Mouse (Mus musculus) G1E-ER4 (cell line): ENCODE measurements around the gene Gm11595. TPM values are rescaled to one million over a fixed set of nuclear protein-coding genes. Genes with fewer than 3 reads are reported as not detected.
"Not testable (repeated sequence)": the region's sequence is repeated elsewhere in the genome, so short reads cannot be mapped to it uniquely, and the experiment has no call there.

Experiments
- GATA1 ChIP-seq: IDR thresholded peaks from one replicate; pipeline ENCODE4 v1.8.0; 2012; ENCODE audit warnings: low read length, inconsistent platforms
- polyA plus RNA-seq: library from polyadenylated mRNA; stranded (reverse); fragments of >175 nt; gene quantifications from 2 replicates; pipeline ENCODE4 v1.2.3, GENCODE M21; 2012

Gm11595 gene
- polyA plus RNA-seq = not detected in 2 replicates

GRCm38 (mm10) chr11:99772813-99773212, at the start of gene Gm11595:
Gene Gm11595, minus strand, starts transcription at chr11:99772913.
- TF ChIP-seq GATA1 = not testable (repeated sequence)

GRCm38 (mm10) chr11:99815566-99815965, 42.9 kb upstream of the Gm11595 start, which contains the start of gene Gm11564:
Gene Gm11564, minus strand, starts transcription at chr11:99815666.
- TF ChIP-seq GATA1 = not testable (repeated sequence)

GRCm38 (mm10) chr11:99809792-99810191, 37.1 kb upstream of the Gm11595 start, which contains the start of gene Krtap4-13:
Gene Krtap4-13, minus strand, starts transcription at chr11:99809892.
- TF ChIP-seq GATA1 = not testable (repeated sequence)

DNA sequence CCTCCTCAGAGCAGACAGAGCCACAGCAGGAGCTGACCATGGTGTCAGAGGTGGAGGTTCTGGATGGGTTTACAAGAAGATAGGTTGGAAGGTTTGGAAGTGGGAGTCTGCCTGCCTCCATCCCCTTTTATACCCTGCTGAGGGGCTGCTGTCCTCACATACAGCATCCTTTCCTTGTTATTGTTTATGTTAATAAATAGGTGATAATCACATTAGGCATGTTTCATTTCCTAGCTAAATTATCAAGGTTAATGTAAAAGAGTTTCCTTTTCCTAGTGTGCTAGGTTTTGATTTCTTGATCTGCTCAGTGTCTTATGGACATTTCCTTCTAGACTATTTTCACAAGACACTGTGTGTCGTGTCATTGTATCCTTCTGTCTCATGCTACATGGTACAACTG, 31.6 kb upstream of the Gm11595 start, which contains the start of gene Gm11554:
Gm11554 (minus strand) TSS at position 101 of the 400 bp plus-strand sequence.
- TF ChIP-seq GATA1 = not testable (repeated sequence)

GRCm38 (mm10) chr11:99798832-99799231, 26.1 kb upstream of the Gm11595 start, which contains the start of gene Gm11569:
Gene Gm11569, minus strand, starts transcription at chr11:99798932.
- TF ChIP-seq GATA1 = not testable (repeated sequence)

DNA sequence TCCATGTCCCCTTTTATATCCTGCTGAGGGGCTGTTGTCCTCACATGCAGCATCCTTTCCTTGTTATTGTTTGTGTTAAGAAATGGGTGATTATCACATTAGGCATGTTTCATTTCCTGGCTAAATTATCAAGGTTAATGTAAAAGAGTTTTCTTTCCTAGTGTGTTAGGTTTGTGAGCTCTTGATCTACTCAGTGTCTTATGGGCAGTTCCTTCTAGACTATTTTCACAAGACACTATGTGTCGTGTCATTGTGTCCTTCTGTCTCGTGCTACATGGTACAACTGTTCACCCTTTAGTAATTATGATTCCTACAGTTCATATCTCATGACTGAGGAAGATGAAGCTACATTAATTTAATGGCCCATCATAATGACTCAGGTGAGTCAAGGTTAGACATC, 20.7 kb upstream of the Gm11595 start, which contains the start of gene Gm11596:
Gm11596 (minus strand) TSS at position 101 of the 400 bp plus-strand sequence.
- no peak for TF ChIP-seq GATA1

DNA sequence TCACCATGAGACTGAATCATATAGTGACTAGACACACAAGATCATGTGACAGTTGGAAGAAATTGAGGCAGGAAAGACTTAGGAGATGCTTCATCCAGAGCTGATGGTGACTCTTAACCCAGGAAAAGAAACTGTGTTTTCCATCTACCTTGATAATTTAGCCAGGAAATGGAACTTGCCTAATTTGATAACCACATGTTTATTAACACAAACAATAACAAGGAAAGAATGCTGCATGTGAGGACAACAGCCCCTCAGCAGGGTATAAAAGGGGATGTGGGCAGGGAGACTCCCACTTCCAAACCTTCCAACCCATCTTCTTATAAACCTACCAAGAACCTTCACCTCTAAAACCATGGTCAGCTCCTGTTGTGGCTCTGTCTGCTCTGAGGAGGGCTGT, 12.2 kb upstream of the Gm11595 start, which contains the start of gene Krtap4-9:
Krtap4-9 (plus strand) TSS at position 301 of the 400 bp plus-strand sequence.
- TF ChIP-seq GATA1 = not testable (repeated sequence)

DNA sequence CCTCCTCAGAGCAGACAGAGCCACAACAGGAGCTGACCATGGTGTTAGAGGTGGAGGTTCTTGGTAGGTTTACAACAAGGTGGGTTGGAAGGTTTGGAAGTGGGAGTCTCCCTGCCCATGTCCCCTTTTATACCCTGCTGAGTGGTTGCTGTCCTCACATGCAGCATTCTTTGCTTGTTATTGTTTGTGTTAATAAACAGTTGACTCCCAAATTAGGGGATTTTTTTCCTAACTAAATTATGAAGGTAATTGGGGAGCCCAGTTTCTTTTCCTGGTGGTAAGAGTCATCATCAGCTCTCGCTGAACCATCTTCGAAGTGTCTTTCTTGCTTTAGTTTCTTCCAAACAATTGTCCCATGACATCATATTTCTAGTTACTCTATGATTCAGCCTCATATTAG, 7.9 kb upstream of the Gm11595 start, which contains the start of gene Krtap4-8:
Krtap4-8 (minus strand) TSS at position 101 of the 400 bp plus-strand sequence.
- TF ChIP-seq GATA1 = no peak

DNA sequence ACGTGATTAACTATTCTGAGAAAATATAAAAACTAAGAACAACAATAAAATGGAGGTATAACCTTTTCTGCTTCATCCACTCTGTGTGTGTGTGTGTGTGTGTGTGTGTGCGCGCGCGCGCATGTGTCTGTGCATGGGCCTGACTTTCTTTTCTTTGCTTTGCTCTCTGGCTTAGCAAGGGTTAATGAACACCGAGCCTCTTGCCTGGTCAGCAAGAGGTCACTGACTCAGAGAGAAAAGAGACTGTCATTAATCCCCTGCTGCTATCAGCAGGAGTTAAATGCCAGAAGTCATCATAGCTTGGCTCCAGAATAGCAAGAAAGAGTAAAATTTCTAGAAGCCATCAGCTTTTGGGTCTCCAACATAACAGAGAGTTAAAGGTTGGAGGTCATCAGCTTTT, 5.7 kb upstream of the Gm11595 start:
- TF ChIP-seq GATA1 = no peak

GRCm38 (mm10) chr11:99768410-99768809, 4.3 kb downstream of the Gm11595 start:
- no peak for TF ChIP-seq GATA1

GRCm38 (mm10) chr11:99758877-99759276, 13.8 kb downstream of the Gm11595 start:
- no peak for TF ChIP-seq GATA1

- no peak for TF ChIP-seq GATA1
Measured at GRCm38 (mm10) chr11:99743985-99744384, 28.7 kb downstream of the Gm11595 start.

DNA sequence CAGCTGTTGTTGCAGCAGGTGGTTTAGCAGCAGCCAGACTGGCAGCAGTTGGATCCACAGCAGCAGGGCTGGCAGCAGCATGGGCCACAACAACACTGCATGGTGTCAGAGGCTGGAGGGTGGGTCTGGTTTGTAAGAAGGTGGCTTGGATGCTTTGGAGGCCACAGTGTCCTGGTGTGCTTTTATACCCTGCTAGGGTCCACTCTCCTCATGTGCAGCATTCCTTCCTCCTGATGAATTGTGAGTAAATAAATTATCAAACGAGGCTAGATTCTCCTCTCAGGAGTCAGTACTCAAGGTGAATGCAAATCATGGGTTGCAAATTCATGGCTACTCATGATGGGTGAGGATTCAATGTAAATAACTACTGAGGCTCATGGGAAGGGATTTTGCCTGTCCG, 38.5 kb downstream of the Gm11595 start, which contains the start of gene Gm14180:
Gm14180 (minus strand) TSS at position 101 of the 400 bp plus-strand sequence.
- TF ChIP-seq GATA1 = no peak

- no peak for TF ChIP-seq GATA1
Measured at GRCm38 (mm10) chr11:99724061-99724460, 48.7 kb downstream of the Gm11595 start.

Other genes starting within 250 kb of the Gm11595 start
- gene Krt40, start 229.8 kb downstream of the Gm11595 start, polyA plus RNA-seq = not detected in 2 replicates
- gene Krtap3-3, start 222.0 kb downstream of the Gm11595 start, polyA plus RNA-seq = not detected in 2 replicates
- gene Krtap3-2, start 216.1 kb downstream of the Gm11595 start, polyA plus RNA-seq = not detected in 2 replicates
- not detected in 2 replicates for gene Gm11939, start 213.4 kb downstream of the Gm11595 start, polyA plus RNA-seq
- gene Krtap3-1, start 206.3 kb downstream of the Gm11595 start, polyA plus RNA-seq = not detected in 2 replicates
- gene Krtap1-5, start 191.9 kb downstream of the Gm11595 start, polyA plus RNA-seq = not detected in 2 replicates
- gene Krtap1-4, start 189.3 kb downstream of the Gm11595 start, polyA plus RNA-seq = not detected in 2 replicates
- not detected in 2 replicates for gene Krtap1-3, start 181.6 kb downstream of the Gm11595 start, polyA plus RNA-seq
- not detected in 2 replicates for gene Krtap9-3, start 174.8 kb downstream of the Gm11595 start, polyA plus RNA-seq
- gene Gm11938, start 169.6 kb downstream of the Gm11595 start, polyA plus RNA-seq = not detected in 2 replicates
- not detected in 2 replicates for gene Gm11937, start 162.7 kb downstream of the Gm11595 start, polyA plus RNA-seq
- gene Krtap2-4, start 158.1 kb downstream of the Gm11595 start, polyA plus RNA-seq = not detected in 2 replicates
- gene Gm11562, start 152.5 kb downstream of the Gm11595 start, polyA plus RNA-seq = not detected in 2 replicates
- not detected in 2 replicates for gene Krtap4-1, start 144.7 kb downstream of the Gm11595 start, polyA plus RNA-seq
- not detected in 2 replicates for gene Krtap4-2, start 137.8 kb downstream of the Gm11595 start, polyA plus RNA-seq
- gene Krtap4-7, start 128.8 kb downstream of the Gm11595 start, polyA plus RNA-seq = not detected in 2 replicates
- not detected in 2 replicates for gene Gm11555, start 122.7 kb downstream of the Gm11595 start, polyA plus RNA-seq
- not detected in 2 replicates for gene Gm11563, start 114.0 kb downstream of the Gm11595 start, polyA plus RNA-seq
- gene Krtap4-6, start 107.0 kb downstream of the Gm11595 start, polyA plus RNA-seq = not detected in 2 replicates
- gene Gm14190, start 82.2 kb downstream of the Gm11595 start, polyA plus RNA-seq = not detected in 2 replicates
- gene Gm14180, start 38.6 kb downstream of the Gm11595 start, polyA plus RNA-seq = not detected in 2 replicates
- gene Krtap4-8, start 7.8 kb upstream of the Gm11595 start, polyA plus RNA-seq = not detected in 2 replicates
- gene Krtap4-9, start 12.3 kb upstream of the Gm11595 start, polyA plus RNA-seq = not detected in 2 replicates
- gene Gm11596, start 20.6 kb upstream of the Gm11595 start, polyA plus RNA-seq = not detected in 2 replicates
- not detected in 2 replicates for gene Gm11569, start 26.0 kb upstream of the Gm11595 start, polyA plus RNA-seq
- gene Gm11554, start 31.5 kb upstream of the Gm11595 start, polyA plus RNA-seq = not detected in 2 replicates
- gene Krtap4-13, start 37.0 kb upstream of the Gm11595 start, polyA plus RNA-seq = not detected in 2 replicates
- gene Gm11564, start 42.8 kb upstream of the Gm11595 start, polyA plus RNA-seq = not detected in 2 replicates
- gene 2300003K06Rik, start 65.2 kb upstream of the Gm11595 start, polyA plus RNA-seq = not detected in 2 replicates
- not detected in 2 replicates for gene Krtap4-16, start 78.7 kb upstream of the Gm11595 start, polyA plus RNA-seq
- gene Gm11568, start 85.0 kb upstream of the Gm11595 start, polyA plus RNA-seq = not detected in 2 replicates
- gene Gm11559, start 91.6 kb upstream of the Gm11595 start, polyA plus RNA-seq = not detected in 2 replicates
- gene Krtap9-1, start 100.5 kb upstream of the Gm11595 start, polyA plus RNA-seq = not detected in 2 replicates
- not detected in 2 replicates for gene Gm11567, start 106.3 kb upstream of the Gm11595 start, polyA plus RNA-seq
- not detected in 2 replicates for gene Krtap31-1, start 135.0 kb upstream of the Gm11595 start, polyA plus RNA-seq
- gene Gm11565, start 141.8 kb upstream of the Gm11595 start, polyA plus RNA-seq = not detected in 2 replicates
- gene Krtap31-2, start 163.4 kb upstream of the Gm11595 start, polyA plus RNA-seq = not detected in 2 replicates
- gene Krtap9-5, start 175.6 kb upstream of the Gm11595 start, polyA plus RNA-seq = not detected in 2 replicates
- not detected in 2 replicates for gene Krtap29-1, start 206.1 kb upstream of the Gm11595 start, polyA plus RNA-seq
- not detected in 2 replicates for gene Krtap16-1, start 213.7 kb upstream of the Gm11595 start, polyA plus RNA-seq
- not detected in 2 replicates for gene Krtap17-1, start 221.1 kb upstream of the Gm11595 start, polyA plus RNA-seq
- gene Krt33a, start 243.3 kb upstream of the Gm11595 start, polyA plus RNA-seq = not detected in 2 replicates